Mouse (Mus musculus) limb, embryonic 11.5 days (tissue): Measurements from ENCODE around the gene Csk. TPM values are rescaled to one million over a fixed set of nuclear protein-coding genes. Genes with fewer than 3 reads are reported as not detected.

Experiments
- ATAC-seq: fragments of 200-750 bp; cut with Nextera tagmentation; 2 replicates; pipeline ENCODE4 v1.8.0; 2017; ENCODE audit warnings: low read depth; ENCODE audit not compliant: insufficient number of reproducible peaks, low FRiP score, low TSS enrichment
- DNase-seq: peaks from one replicate; pipeline ENCODE4 v3.0.0-alpha.2; 2015; ENCODE audit warnings: low spot score
- H3K27ac ChIP-seq: fragments of 300-500 bp; sonication (generic); replicated peaks from 2 replicates; pipeline ENCODE4 v1.5.1; 2014; ENCODE audit warnings: low read depth, mild to moderate bottlenecking, low read length
- H3K27me3 ChIP-seq: fragments of 300-500 bp; sonication (generic); 2 replicates; pipeline ENCODE4 v1.6.1; 2014; ENCODE audit warnings: mild to moderate bottlenecking, low read length, mixed read lengths; ENCODE audit not compliant: control insufficient read depth, insufficient read depth
- H3K36me3 ChIP-seq: fragments of 300-500 bp; sonication (generic); 2 replicates; pipeline ENCODE4 v1.6.1; 2014; ENCODE audit warnings: mild to moderate bottlenecking, low read length, moderate library complexity, mixed read lengths; ENCODE audit not compliant: control insufficient read depth, insufficient read depth
- H3K4me1 ChIP-seq: fragments of 300-500 bp; sonication (generic); 2 replicates; pipeline ENCODE4 v1.6.1; 2014; ENCODE audit warnings: low read length, mixed read lengths; ENCODE audit not compliant: control insufficient read depth, insufficient read depth
- H3K4me2 ChIP-seq: fragments of 300-500 bp; sonication (generic); 2 replicates; pipeline ENCODE4 v1.6.1; 2014; ENCODE audit warnings: low read depth, mild to moderate bottlenecking, moderate library complexity; ENCODE audit not compliant: severe bottlenecking
- H3K4me3 ChIP-seq: fragments of 300-500 bp; sonication (generic); 2 replicates; pipeline ENCODE4 v1.5.1; 2014; ENCODE audit warnings: low read depth, low read length
- H3K9ac ChIP-seq: fragments of 300-500 bp; sonication (generic); 2 replicates; pipeline ENCODE4 v1.6.1; 2014; ENCODE audit warnings: mild to moderate bottlenecking, low read length
- H3K9me3 ChIP-seq: fragments of 300-500 bp; sonication (generic); 2 replicates; pipeline ENCODE4 v1.6.1; 2016; ENCODE audit warnings: low read length; ENCODE audit not compliant: control insufficient read depth
- WGBS: fragments of 180-500 bp; shearing (Covaris S2); extraction: QIAGEN DNeasy Blood & Tissue Kit; methylation state at CpG from one replicate; pipeline ENCODE4 v1.1.7; 2014; 5-methylcytosine and 5-hydroxymethylcytosine counted together
- polyA plus RNA-seq: library from polyadenylated mRNA; unstranded; fragments of >200 nt; fragmentation: Nextera tagmentation; extraction: Ambion mirVana; gene quantifications from 2 replicates; pipeline ENCODE4 v1.2.1, GENCODE M21; 2014

The Csk gene
- polyA plus RNA-seq, 1 experiment from 2014 or later, result 33.7 TPM

DNA sequence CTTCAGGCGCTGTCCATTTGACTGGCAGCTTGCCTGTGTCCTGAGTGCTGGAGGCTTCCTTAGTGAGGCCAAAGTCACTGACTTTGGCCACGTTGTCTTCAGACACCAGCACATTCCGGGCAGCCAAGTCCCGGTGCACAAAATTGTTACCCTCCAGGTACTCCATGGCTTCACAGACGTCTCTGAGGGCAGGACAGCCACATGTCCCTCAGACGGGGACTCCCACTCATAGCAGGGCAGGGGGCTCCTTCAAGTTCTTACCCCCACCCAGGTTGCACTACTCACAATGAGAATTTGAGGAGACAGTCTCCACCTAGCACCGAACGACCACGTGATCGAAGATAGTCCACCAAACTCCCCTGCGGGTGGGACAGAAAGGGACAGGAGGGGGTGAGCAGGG, 25.5 kb downstream of the Csk start:
- DNase-seq (no peak), ATAC-seq (no peak)
- 92% methylated on average over 11 of the region's 11 CpGs for WGBS
- Histone ChIP-seq H3K36me3 (peaks cover 35% of the 10 kb centered on the region), H3K27me3 (no peaks in the 10 kb centered on the region), H3K27ac (no peak overlapping the region), H3K4me1 (no peaks in the 10 kb centered on the region), H3K9ac (no peak overlapping the region), H3K9me3 (no peaks in the 10 kb centered on the region), H3K4me3 (no peak overlapping the region), H3K4me2 (no peak overlapping the region)

DNA sequence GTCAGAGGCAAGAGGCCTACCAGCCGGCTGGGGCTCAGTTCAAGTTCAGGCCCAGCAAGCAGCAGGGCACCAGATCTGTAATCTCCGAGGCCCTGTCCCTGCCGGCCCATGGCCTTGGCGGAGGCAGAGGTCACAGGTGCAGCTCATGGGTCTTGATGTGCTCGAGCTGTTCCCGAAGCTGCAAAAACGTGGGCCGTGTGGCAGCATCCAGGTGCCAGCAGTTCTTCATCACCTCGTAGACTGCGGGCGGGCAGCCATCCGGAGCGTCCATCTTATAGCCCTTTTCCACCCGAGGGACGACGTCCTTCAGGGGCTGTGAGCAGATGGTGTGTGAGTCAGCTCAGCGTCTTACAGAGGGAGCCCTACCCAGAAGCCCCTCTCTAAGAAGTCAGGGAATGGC, 26.2 kb downstream of the Csk start:
- ATAC-seq, result no peak
- 92% methylated on average over 17 of the region's 17 CpGs for WGBS
- H3K36me3 ChIP-seq, result peaks cover 35% of the 10 kb centered on the region
- H3K4me3 ChIP-seq, result no peak overlapping the region
- H3K27me3 ChIP-seq, result no peaks in the 10 kb centered on the region
- no peak for DNase-seq
- H3K4me2 ChIP-seq, result no peak overlapping the region
- H3K9me3 ChIP-seq, result no peaks in the 10 kb centered on the region
- H3K9ac ChIP-seq, result no peak overlapping the region
- no peaks in the 10 kb centered on the region for H3K4me1 ChIP-seq
- no peak overlapping the region for H3K27ac ChIP-seq

DNA sequence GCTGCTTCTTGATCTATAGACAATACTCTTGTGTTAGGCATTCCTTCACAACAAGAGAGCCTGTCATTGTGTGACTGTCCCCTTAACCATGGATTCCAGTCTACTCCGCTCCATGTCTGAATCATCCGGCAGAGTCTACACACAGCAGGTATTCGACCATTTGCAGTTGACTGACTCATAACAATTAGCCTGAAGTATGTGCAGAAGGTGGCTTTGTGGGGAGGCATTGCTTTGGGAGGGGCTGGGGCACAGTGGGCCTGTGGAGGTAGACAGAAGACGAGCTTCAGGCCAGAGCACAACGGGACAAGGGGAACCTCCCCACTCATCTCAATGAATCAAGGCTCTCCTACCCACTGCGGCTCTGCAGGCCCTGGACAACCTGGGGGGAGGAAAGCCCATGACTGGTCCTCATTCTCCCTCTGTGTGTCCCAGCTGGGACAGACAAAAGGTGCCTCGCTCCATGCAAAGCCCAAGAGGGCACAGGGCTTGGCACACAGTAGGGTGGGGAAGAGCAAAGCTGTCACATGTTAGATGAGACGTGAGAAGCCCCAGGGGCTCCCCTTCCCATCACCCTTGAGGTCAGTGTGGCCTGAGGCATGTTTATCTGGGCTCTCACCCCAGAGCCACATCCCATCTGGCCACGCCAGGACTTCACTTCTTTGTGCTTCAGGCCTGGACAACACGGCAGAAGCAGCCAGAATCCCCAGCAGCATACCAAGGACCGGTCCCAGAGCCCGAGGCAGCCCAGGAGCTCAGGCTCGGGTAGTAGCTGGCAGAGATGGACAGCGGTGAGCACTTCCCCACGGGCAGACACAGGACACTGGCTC, 27.5 kb downstream of the Csk start:
- Histone ChIP-seq H3K4me2 (no peak overlapping the region), H3K27ac (no peak overlapping the region), H3K4me3 (no peak overlapping the region), H3K4me1 (no peaks in the 10 kb centered on the region), H3K36me3 (peaks cover 34% of the 10 kb centered on the region), H3K27me3 (no peaks in the 10 kb centered on the region), H3K9me3 (no peaks in the 10 kb centered on the region), H3K9ac (no peak overlapping the region)
- DNase-seq (no peak), ATAC-seq (no peak)
- WGBS, result 90% methylated on average over 15 of the region's 15 CpGs

DNA sequence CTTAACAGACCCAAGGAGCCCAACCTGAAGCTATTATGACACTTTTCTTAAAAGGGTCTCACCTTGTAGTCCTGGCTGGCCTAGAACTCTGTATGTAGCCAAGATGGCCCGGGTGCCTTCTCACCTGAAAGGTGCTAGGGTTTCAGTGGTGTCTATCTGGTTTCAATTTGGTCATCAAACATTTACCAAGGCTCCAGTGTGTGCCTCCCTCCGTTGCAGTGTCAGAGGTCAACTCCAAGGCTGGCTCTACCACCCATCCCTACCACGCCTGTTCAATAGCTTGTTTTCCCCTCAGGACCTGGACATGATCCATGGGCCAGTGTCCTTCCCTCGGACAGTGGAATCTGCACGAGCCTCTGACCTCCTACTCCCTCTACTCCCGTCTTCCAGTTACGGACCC, 29.1 kb downstream of the Csk start:
- H3K36me3 ChIP-seq, result peaks cover 22% of the 10 kb centered on the region
- H3K9ac ChIP-seq, result no peak overlapping the region
- no peak for ATAC-seq
- WGBS, result 82% methylated on average over 7 of the region's 7 CpGs
- no peak for DNase-seq
- H3K4me3 ChIP-seq, result no peak overlapping the region
- no peaks in the 10 kb centered on the region for H3K4me1 ChIP-seq
- H3K9me3 ChIP-seq, result no peaks in the 10 kb centered on the region
- H3K27ac ChIP-seq, result no peak overlapping the region
- H3K27me3 ChIP-seq, result no peaks in the 10 kb centered on the region
- no peak overlapping the region for H3K4me2 ChIP-seq

DNA sequence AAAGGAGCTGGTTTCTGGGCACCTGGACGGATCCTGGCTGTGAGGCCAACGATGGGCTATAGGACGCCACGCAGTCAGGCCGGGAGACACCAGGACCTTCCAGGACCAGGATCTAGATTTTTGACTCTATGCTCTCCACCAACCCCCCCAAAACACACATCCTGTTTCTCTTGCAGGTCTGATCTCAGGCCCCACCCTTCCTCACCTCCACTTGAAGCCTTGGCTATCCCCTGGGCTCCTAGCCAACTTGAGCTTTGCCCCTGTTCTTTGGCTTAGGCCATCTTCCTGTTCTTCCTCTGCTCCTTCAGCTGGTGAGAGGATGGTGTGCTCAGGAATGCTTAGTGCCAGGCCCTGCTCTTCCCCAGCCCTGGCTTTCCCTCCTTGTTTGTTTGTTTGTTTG, 32.8 kb downstream of the Csk start, which contains the start of gene Lman1l:
TSS of gene Lman1l (minus strand) at position 101 of the 400 bp plus-strand sequence.
- no peaks in the 10 kb centered on the region for H3K4me1 ChIP-seq
- DNase-seq, result no peak
- H3K4me2 ChIP-seq, result no peak within 1 kb of the TSS
- WGBS, result 95% methylated on average over 5 of the region's 5 CpGs
- no peaks in the 10 kb centered on the region for H3K27me3 ChIP-seq
- H3K36me3 ChIP-seq, result no peaks in the 10 kb centered on the region
- no peak within 1 kb of the TSS for H3K9ac ChIP-seq
- ATAC-seq, result no peak
- no peak within 1 kb of the TSS for H3K27ac ChIP-seq
- no peak within 1 kb of the TSS for H3K4me3 ChIP-seq
- no peaks in the 10 kb centered on the region for H3K9me3 ChIP-seq

DNA sequence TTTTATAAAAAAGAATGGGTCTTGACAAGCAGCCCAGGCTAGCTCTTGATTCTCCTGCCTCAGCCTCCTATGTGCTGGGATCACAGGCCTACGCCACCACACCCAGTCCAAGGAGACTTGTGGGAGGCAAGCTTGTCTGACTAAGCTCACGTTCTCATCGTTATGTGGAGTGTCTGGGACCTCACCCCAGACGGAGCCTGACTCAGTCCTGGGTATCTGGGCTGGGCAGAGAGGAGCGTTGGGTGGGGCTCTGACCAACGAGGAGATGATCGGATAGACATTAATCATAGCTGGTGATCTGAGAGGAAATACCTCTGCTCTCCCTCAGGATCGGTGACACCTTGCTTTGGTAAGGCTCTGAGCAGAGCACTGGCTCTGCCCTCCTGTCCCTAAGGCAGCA, 34.6 kb downstream of the Csk start:
- H3K4me2 ChIP-seq, result no peak overlapping the region
- WGBS, result 75% methylated on average over 8 of the region's 8 CpGs
- no peak overlapping the region for H3K4me3 ChIP-seq
- H3K4me1 ChIP-seq, result no peaks in the 10 kb centered on the region
- H3K9ac ChIP-seq, result no peak overlapping the region
- ATAC-seq, result no peak
- H3K27me3 ChIP-seq, result no peaks in the 10 kb centered on the region
- no peaks in the 10 kb centered on the region for H3K36me3 ChIP-seq
- H3K27ac ChIP-seq, result no peak overlapping the region
- H3K9me3 ChIP-seq, result no peaks in the 10 kb centered on the region
- DNase-seq, result no peak

DNA sequence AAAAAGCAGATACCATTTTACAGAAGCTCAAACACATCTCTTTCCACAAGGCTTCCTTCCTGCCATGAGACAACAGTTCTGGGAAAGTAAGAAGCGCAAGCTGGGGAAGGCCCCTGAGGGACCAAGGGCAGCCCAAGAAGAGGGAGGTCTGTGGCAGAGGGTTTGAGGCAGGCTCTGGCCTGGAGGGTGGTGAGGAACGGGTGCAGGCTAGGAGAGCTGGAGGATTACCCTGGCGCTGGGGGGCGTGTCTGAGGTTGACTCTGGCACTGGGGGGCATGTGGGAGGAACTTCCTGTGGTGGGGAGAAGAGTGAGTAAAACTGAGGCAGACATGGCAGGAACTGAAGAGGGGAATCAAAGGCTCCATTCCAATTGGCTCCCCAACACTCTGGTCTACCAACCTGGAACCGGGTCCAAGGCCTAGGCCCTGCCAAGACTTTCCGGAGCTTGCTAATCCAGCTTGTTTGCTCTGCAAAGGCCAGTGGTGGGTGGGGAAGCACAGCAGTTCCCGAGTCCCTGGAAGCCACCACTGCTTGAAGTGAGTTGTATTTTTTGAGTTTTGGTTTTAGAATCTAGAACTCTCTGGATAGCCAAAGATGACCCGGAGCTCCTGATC, 35.8 kb downstream of the Csk start:
- WGBS, result 78% methylated on average over 8 of the region's 8 CpGs
- Histone ChIP-seq H3K4me3 (no peak overlapping the region), H3K9ac (no peak overlapping the region), H3K36me3 (no peaks in the 10 kb centered on the region), H3K4me2 (no peak overlapping the region), H3K9me3 (no peaks in the 10 kb centered on the region), H3K4me1 (no peaks in the 10 kb centered on the region), H3K27ac (no peak overlapping the region), H3K27me3 (no peaks in the 10 kb centered on the region)
- ATAC-seq (no peak), DNase-seq (no peak)

DNA sequence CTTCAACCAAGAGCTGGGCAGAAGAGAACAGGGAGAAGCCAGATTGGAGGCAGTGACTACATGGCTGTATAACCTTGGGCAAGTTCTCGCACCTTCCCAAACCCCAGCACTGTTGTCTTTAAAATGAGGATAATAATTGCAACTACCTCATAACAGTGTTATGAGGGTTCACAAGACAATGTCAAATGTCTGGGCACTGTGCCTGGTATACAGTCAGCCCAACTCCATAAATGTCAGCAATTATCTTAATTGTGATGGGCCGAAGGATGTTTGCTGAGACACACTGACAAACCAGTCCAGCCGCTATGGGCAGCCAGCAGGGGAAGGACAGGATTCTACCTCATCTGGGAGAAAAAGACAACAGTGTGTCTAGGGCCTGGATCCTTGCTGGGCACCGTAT, 38.6 kb downstream of the Csk start:
- no peaks in the 10 kb centered on the region for H3K4me1 ChIP-seq
- H3K27ac ChIP-seq, result no peak overlapping the region
- H3K27me3 ChIP-seq, result no peaks in the 10 kb centered on the region
- H3K4me3 ChIP-seq, result no peak overlapping the region
- H3K9me3 ChIP-seq, result no peaks in the 10 kb centered on the region
- 80% methylated on average over 4 of the region's 4 CpGs for WGBS
- H3K4me2 ChIP-seq, result no peak overlapping the region
- ATAC-seq (no peak), DNase-seq (no peak)
- no peaks in the 10 kb centered on the region for H3K36me3 ChIP-seq
- no peak overlapping the region for H3K9ac ChIP-seq
